Mouse (Mus musculus): Measurements from ENCODE around the gene Sdf4.

DNA sequence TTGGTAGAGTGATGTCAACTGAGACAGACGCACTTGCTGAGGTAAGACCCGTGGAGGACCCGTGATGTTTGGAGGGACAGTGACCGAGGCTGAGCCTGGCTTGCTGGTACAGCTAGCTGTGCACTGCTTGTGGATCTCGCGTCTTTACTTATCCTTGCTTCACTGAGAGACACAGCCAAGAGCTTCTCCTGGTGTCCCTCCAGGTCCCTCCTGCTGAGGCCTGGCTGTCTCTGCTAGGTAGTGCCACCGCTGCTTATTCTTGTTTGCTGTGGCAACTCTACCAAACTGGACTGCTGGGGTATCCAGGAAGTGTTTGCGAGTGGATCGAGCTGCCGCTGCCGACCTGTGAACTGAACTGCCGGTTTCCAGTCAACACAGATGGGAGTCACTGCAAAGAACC lies 27.1 kb downstream of the Sdf4 start:
- TF ChIP-seq CTCF (IDR thresholded peaks at IDR 0.05; ENCODE audit: low read depth) (no peak), EP300 (IDR thresholded peaks at IDR 0.05; ENCODE audit: low read depth) (no peak)
